Mouse (Mus musculus): Measurements from ENCODE around the gene Larp4. TPM values are rescaled to one million over a fixed set of nuclear protein-coding genes. Genes with fewer than 3 reads are reported as not detected.

Larp4 gene
- polyA plus RNA-seq, 1 experiment = 19.6 TPM

- H3ac ChIP-seq (ENCODE audit: control insufficient read depth, insufficient read length, low read depth) = no peak overlapping the region
- H3K79me2 ChIP-seq (ENCODE audit: control insufficient read depth, insufficient read depth) = no peaks in the 10 kb centered on the region
- no peak for TF ChIP-seq MYOG (IDR thresholded peaks at IDR 0.05; ENCODE audit: control insufficient read depth, extremely low read depth, insufficient read length)
- TF ChIP-seq CTCF (IDR thresholded peaks at IDR 0.05; ENCODE audit: control insufficient read depth, insufficient read depth, insufficient read length) = no peak
- no peak for TF ChIP-seq USF1 (IDR thresholded peaks at IDR 0.05; ENCODE audit: low read depth)
- TF ChIP-seq MYOD1 (IDR thresholded peaks at IDR 0.05; ENCODE audit: control insufficient read depth, insufficient read length, low read depth) = no peak
- TF ChIP-seq CEBPB (IDR thresholded peaks at IDR 0.05; ENCODE audit: low read depth) = no peak
- TF ChIP-seq FOSL1 (IDR thresholded peaks at IDR 0.05; ENCODE audit: insufficient read depth, low read length, poor library complexity, severe bottlenecking) = no peak
- no peak for TF ChIP-seq MAX (IDR thresholded peaks at IDR 0.05)
- H3K4me3 ChIP-seq (ENCODE audit: insufficient read depth, poor library complexity, severe bottlenecking) = no peak overlapping the region
- H3K27me3 ChIP-seq (ENCODE audit: control insufficient read depth, insufficient read depth, insufficient read length) = no peaks in the 10 kb centered on the region
- H3K36me3 ChIP-seq (ENCODE audit: control insufficient read depth, insufficient read depth) = peaks cover 31% of the 10 kb centered on the region
- H3K79me3 ChIP-seq (ENCODE audit: low read depth) = no peaks in the 10 kb centered on the region
Measured at GRCm38 (mm10) chr15:100018280-100018899, 48.5 kb downstream of the Larp4 start.

DNA sequence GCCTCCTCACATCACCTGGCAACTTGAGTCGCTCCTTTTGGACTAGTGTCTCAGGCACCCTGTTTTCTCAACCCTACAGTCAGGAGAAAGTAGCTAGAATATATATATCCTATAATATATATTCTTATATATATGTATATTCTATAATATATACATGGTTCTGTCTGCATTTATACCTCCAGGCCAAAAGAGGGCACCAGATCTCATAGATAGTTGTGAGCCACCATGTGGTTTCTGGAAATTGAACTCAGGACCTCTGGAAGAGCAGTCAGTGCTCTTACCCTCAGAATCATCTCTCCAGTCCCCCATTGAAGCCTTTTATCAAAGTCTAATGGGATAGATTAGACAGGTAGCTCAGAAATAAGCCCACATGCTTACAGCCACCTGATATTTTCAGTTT is 51.3 kb downstream of the Larp4 start:
- Histone ChIP-seq H3ac (ENCODE audit: control insufficient read depth, insufficient read length, low read depth) (no peak overlapping the region), H3K4me3 (ENCODE audit: insufficient read depth, poor library complexity, severe bottlenecking) (no peak overlapping the region), H3K36me3 (ENCODE audit: control insufficient read depth, insufficient read depth) (peaks cover 12% of the 10 kb centered on the region), H3K79me2 (ENCODE audit: control insufficient read depth, insufficient read depth) (no peaks in the 10 kb centered on the region), H3K27me3 (ENCODE audit: control insufficient read depth, insufficient read depth, insufficient read length) (no peaks in the 10 kb centered on the region), H3K79me3 (ENCODE audit: low read depth) (no peaks in the 10 kb centered on the region)
- TF ChIP-seq CEBPB (IDR thresholded peaks at IDR 0.05; ENCODE audit: low read depth) = no peak
- no peak for TF ChIP-seq CTCF (IDR thresholded peaks at IDR 0.05; ENCODE audit: control insufficient read depth, insufficient read depth, insufficient read length)
- no peak for TF ChIP-seq FOSL1 (IDR thresholded peaks at IDR 0.05; ENCODE audit: insufficient read depth, low read length, poor library complexity, severe bottlenecking)
- TF ChIP-seq MYOG (IDR thresholded peaks at IDR 0.05; ENCODE audit: control insufficient read depth, extremely low read depth, insufficient read length) = no peak
- TF ChIP-seq MAX (IDR thresholded peaks at IDR 0.05) = no peak
- no peak for TF ChIP-seq MYOD1 (IDR thresholded peaks at IDR 0.05; ENCODE audit: control insufficient read depth, insufficient read length, low read depth)
- TF ChIP-seq USF1 (IDR thresholded peaks at IDR 0.05; ENCODE audit: low read depth) = no peak

- Histone ChIP-seq H3K4me3 (ENCODE audit: insufficient read depth, poor library complexity, severe bottlenecking) (no peak overlapping the region), H3K79me3 (ENCODE audit: low read depth) (no peaks in the 10 kb centered on the region), H3K27me3 (ENCODE audit: control insufficient read depth, insufficient read depth, insufficient read length) (no peaks in the 10 kb centered on the region), H3K79me2 (ENCODE audit: control insufficient read depth, insufficient read depth) (no peaks in the 10 kb centered on the region), H3ac (ENCODE audit: control insufficient read depth, insufficient read length, low read depth) (no peak overlapping the region), H3K36me3 (ENCODE audit: control insufficient read depth, insufficient read depth) (no peaks in the 10 kb centered on the region)
- TF ChIP-seq MYOG (IDR thresholded peaks at IDR 0.05; ENCODE audit: control insufficient read depth, extremely low read depth, insufficient read length) (no peak), CTCF (IDR thresholded peaks at IDR 0.05; ENCODE audit: control insufficient read depth, insufficient read depth, insufficient read length) (no peak), CEBPB (IDR thresholded peaks at IDR 0.05; ENCODE audit: low read depth) (no peak), USF1 (IDR thresholded peaks at IDR 0.05; ENCODE audit: low read depth) (no peak), FOSL1 (IDR thresholded peaks at IDR 0.05; ENCODE audit: insufficient read depth, low read length, poor library complexity, severe bottlenecking) (no peak), MYOD1 (IDR thresholded peaks at IDR 0.05; ENCODE audit: control insufficient read depth, insufficient read length, low read depth) (no peak), MAX (IDR thresholded peaks at IDR 0.05) (no peak)
Measured at GRCm38 (mm10) chr15:100022923-100023322, 53.1 kb downstream of the Larp4 start.

DNA sequence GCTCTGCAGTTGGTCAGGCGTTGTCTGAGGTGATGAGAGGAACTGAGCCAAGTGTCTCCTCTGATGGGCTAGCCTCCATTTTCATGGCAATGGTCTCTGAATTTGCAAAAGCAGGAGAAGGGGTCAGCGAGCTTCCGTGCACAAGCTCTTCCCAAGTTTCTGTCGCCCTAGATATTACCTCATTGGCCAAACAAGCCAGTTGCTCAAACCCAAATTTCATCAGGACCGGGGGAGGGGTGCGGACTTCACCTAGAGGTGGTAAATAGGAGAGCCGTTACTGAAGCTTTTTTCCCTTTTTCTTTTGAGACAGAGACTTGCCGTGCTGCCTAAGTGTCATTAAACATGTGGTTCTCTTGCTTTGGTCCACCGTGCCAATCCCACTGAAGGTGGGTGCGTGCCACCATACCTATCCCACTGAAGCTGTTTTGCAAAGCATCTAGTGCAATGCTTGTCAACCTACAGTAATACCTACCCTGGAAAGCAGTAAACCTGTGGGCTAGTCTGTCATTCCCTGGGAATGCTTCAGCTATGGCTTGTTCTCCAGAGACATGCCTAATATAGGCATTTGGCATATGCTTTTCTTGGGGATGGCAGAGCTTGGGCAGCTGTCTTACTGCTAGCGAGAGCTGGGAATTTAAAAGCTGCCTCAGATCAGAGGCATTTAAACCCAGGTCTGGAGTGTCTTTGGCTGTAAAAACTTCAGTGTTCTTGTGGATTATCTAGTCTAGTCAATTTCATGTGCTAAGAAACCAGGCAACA is 55.4 kb downstream of the Larp4 start:
- no peak for TF ChIP-seq CEBPB (IDR thresholded peaks at IDR 0.05; ENCODE audit: low read depth)
- TF ChIP-seq CTCF (IDR thresholded peaks at IDR 0.05; ENCODE audit: control insufficient read depth, insufficient read depth, insufficient read length) = no peak
- TF ChIP-seq MAX (IDR thresholded peaks at IDR 0.05) = no peak
- no peak for TF ChIP-seq MYOD1 (IDR thresholded peaks at IDR 0.05; ENCODE audit: control insufficient read depth, insufficient read length, low read depth)
- TF ChIP-seq FOSL1 (IDR thresholded peaks at IDR 0.05; ENCODE audit: insufficient read depth, low read length, poor library complexity, severe bottlenecking) = no peak
- TF ChIP-seq USF1 (IDR thresholded peaks at IDR 0.05; ENCODE audit: low read depth) = no peak
- TF ChIP-seq MYOG (IDR thresholded peaks at IDR 0.05; ENCODE audit: control insufficient read depth, extremely low read depth, insufficient read length) = no peak
- Histone ChIP-seq H3K79me2 (ENCODE audit: control insufficient read depth, insufficient read depth) (no peaks in the 10 kb centered on the region), H3K27me3 (ENCODE audit: control insufficient read depth, insufficient read depth, insufficient read length) (no peaks in the 10 kb centered on the region), H3K4me3 (ENCODE audit: insufficient read depth, poor library complexity, severe bottlenecking) (no peak overlapping the region), H3K36me3 (ENCODE audit: control insufficient read depth, insufficient read depth) (no peaks in the 10 kb centered on the region), H3ac (ENCODE audit: control insufficient read depth, insufficient read length, low read depth) (no peak overlapping the region), H3K79me3 (ENCODE audit: low read depth) (no peaks in the 10 kb centered on the region)

GRCm38 (mm10) chr15:100028133-100028532 is 58.3 kb downstream of the Larp4 start:
- H3ac ChIP-seq (ENCODE audit: control insufficient read depth, insufficient read length, low read depth) = no peak overlapping the region
- H3K27me3 ChIP-seq (ENCODE audit: control insufficient read depth, insufficient read depth, insufficient read length) = no peaks in the 10 kb centered on the region
- no peaks in the 10 kb centered on the region for H3K79me3 ChIP-seq (ENCODE audit: low read depth)
- TF ChIP-seq MYOG (IDR thresholded peaks at IDR 0.05; ENCODE audit: control insufficient read depth, extremely low read depth, insufficient read length) = no peak
- TF ChIP-seq MAX (IDR thresholded peaks at IDR 0.05) = no peak
- TF ChIP-seq FOSL1 (IDR thresholded peaks at IDR 0.05; ENCODE audit: insufficient read depth, low read length, poor library complexity, severe bottlenecking) = no peak
- TF ChIP-seq CTCF (IDR thresholded peaks at IDR 0.05; ENCODE audit: control insufficient read depth, insufficient read depth, insufficient read length) = no peak
- no peak for TF ChIP-seq CEBPB (IDR thresholded peaks at IDR 0.05; ENCODE audit: low read depth)
- no peaks in the 10 kb centered on the region for H3K79me2 ChIP-seq (ENCODE audit: control insufficient read depth, insufficient read depth)
- H3K36me3 ChIP-seq (ENCODE audit: control insufficient read depth, insufficient read depth) = no peaks in the 10 kb centered on the region
- H3K4me3 ChIP-seq (ENCODE audit: insufficient read depth, poor library complexity, severe bottlenecking) = no peak overlapping the region

All from C2C12 (cell line).